Mouse (Mus musculus) megakaryocyte, embryonic 14.5 days (primary cell): ENCODE measurements around the gene Heg1.

ENCODE experiments used
- FLI1 ChIP-seq: IDR thresholded peaks from 2 replicates; pipeline ENCODE4 v1.6.1; 2012; ENCODE audit warnings: low read length, inconsistent platforms, mixed read lengths
- GATA1 ChIP-seq: IDR thresholded peaks from 3 replicates; pipeline ENCODE4 v1.6.1; 2012; ENCODE audit warnings: mixed read lengths, low read length, inconsistent platforms, borderline replicate concordance

DNA sequence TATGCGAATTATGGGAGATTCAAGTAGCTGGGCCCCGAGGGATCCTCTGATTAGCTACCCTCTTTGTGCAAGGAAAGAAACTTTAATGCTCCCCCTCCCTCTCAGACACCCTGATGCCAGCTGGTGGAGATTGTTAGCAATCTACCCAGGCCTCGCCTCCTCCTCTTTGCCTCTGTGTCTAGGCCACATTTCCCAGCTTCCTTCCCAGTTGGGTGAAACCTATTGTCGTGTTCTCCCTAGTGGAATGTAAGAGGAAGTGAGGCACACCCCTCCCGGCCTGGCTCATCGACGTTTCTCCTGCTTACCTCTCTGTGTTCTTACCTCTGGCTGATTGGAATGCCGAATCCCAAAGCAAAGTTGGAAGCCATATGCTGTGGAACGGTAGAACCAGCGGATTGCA lies 3.4 kb upstream of the Heg1 start:
- TF ChIP-seq FLI1 (no peak), GATA1 (no peak)
